Mouse (Mus musculus) cerebellum, adult 11-12 months (tissue): ENCODE results near the gene Lrrc8d.
"Not testable (repeated sequence)": the region's sequence is repeated elsewhere in the genome, so short reads cannot be mapped to it uniquely, and the experiment has no call there.

Experiments used
- DNase-seq: peaks from one replicate; pipeline ENCODE4 v3.0.0; 2022

Lrrc8d gene

GRCm38 (mm10) chr5:105865110-105865628 is 165.4 kb downstream of the Lrrc8d start:
- not testable (repeated sequence) for DNase-seq

- no peak for DNase-seq
Observed at GRCm38 (mm10) chr5:105867427-105867826, 167.7 kb downstream of the Lrrc8d start.

- no peak for DNase-seq
Observed at GRCm38 (mm10) chr5:105867841-105868447, 168.2 kb downstream of the Lrrc8d start.

GRCm38 (mm10) chr5:105868593-105868992 is 168.8 kb downstream of the Lrrc8d start:
- peak; percentile 62 for DNase-seq

GRCm38 (mm10) chr5:105869739-105870138 is 170.0 kb downstream of the Lrrc8d start:
- DNase-seq: no peak

GRCm38 (mm10) chr5:105871140-105871539 is 171.4 kb downstream of the Lrrc8d start:
- no peak for DNase-seq

GRCm38 (mm10) chr5:105872176-105872575 is 172.4 kb downstream of the Lrrc8d start:
- no peak for DNase-seq

- DNase-seq: no peak
Observed at GRCm38 (mm10) chr5:105872916-105873315, 173.1 kb downstream of the Lrrc8d start.

GRCm38 (mm10) chr5:105873774-105874173 is 174.0 kb downstream of the Lrrc8d start:
- no peak for DNase-seq

GRCm38 (mm10) chr5:105874476-105874875 is 174.7 kb downstream of the Lrrc8d start:
- no peak for DNase-seq

- DNase-seq: peak; percentile 86
Observed at GRCm38 (mm10) chr5:105876068-105876924, 176.5 kb downstream of the Lrrc8d start, which contains the start of gene Zfp326. Gene Zfp326, plus strand, starts transcription at chr5:105876565.

GRCm38 (mm10) chr5:105876925-105877774 is 177.4 kb downstream of the Lrrc8d start:
- DNase-seq: no peak
